Mouse (Mus musculus) ES-Bruce4 (cell line): ENCODE data around the gene Crkl.

Experiments used
- CTCF ChIP-seq: IDR thresholded peaks from one replicate; pipeline ENCODE4 v1.8.1; 2011; ENCODE audit warnings: low read depth, low read length
- EP300 ChIP-seq: IDR thresholded peaks from 2 replicates; pipeline ENCODE4 v1.6.1; 2011; ENCODE audit warnings: low read depth, low read length; ENCODE audit not compliant: insufficient read depth

- TF ChIP-seq EP300 (no peak), CTCF (no peak)
Observed at GRCm38 (mm10) chr16:17405736-17406443, 45.9 kb upstream of the Crkl start, which contains the start of the genes Snap29 and Pi4ka.
